Mouse (Mus musculus): ENCODE measurements around the gene Cep170b. TPM values are rescaled to one million over a fixed set of nuclear protein-coding genes. Genes with fewer than 3 reads are reported as not detected.

The Cep170b gene
- total RNA-seq (2022): 100 to 1,000 TPM; 252 to 327 (median 295) TPM

GRCm38 (mm10) chr12:112720216-112720615, at the start of gene Cep170b:
Cep170b (plus strand) TSS chr12:112720455.
- peak in 1 of 2 experiments; percentile 7 for DNase-seq (ENCODE audit: low spot score in 2 of 2)

GRCm38 (mm10) chr12:112670718-112671393, 49.4 kb upstream of the Cep170b start:
- no peak for DNase-seq (ENCODE audit: low spot score in 2 of 2)

GRCm38 (mm10) chr12:112671891-112672290, 48.4 kb upstream of the Cep170b start:
- DNase-seq (ENCODE audit: low spot score in 2 of 2): no peak

GRCm38 (mm10) chr12:112672744-112673575, 47.3 kb upstream of the Cep170b start:
- no peak for DNase-seq (ENCODE audit: low spot score in 2 of 2)

GRCm38 (mm10) chr12:112673576-112674091, 46.6 kb upstream of the Cep170b start:
- no peak for DNase-seq (ENCODE audit: low spot score in 2 of 2)

- DNase-seq (ENCODE audit: low spot score in 2 of 2): peak in 1 of 2 experiments; percentile 51
Observed at GRCm38 (mm10) chr12:112674132-112675011, 45.9 kb upstream of the Cep170b start, which contains the start of gene Akt1. Akt1 (minus strand) TSS chr12:112674884.

GRCm38 (mm10) chr12:112675245-112676035, 44.8 kb upstream of the Cep170b start:
- DNase-seq (ENCODE audit: low spot score in 2 of 2): peak in 1 of 2 experiments; percentile 70

- no peak for DNase-seq (ENCODE audit: low spot score in 2 of 2)
Observed at GRCm38 (mm10) chr12:112677076-112677475, 43.2 kb upstream of the Cep170b start.

- DNase-seq (ENCODE audit: low spot score in 2 of 2): no peak
Observed at GRCm38 (mm10) chr12:112677943-112678554, 42.2 kb upstream of the Cep170b start.

GRCm38 (mm10) chr12:112678555-112679026, 41.7 kb upstream of the Cep170b start, which contains the start of gene Zbtb42:
Zbtb42 (plus strand) TSS chr12:112678828.
- DNase-seq (ENCODE audit: low spot score in 2 of 2): no peak

GRCm38 (mm10) chr12:112679027-112679996, 40.9 kb upstream of the Cep170b start:
- no peak for DNase-seq (ENCODE audit: low spot score in 2 of 2)

- DNase-seq (ENCODE audit: low spot score in 2 of 2): no peak
Observed at GRCm38 (mm10) chr12:112683351-112683750, 36.9 kb upstream of the Cep170b start.

- DNase-seq (ENCODE audit: low spot score in 2 of 2): no peak
Observed at GRCm38 (mm10) chr12:112688458-112688857, 31.8 kb upstream of the Cep170b start.

GRCm38 (mm10) chr12:112693185-112694126, 26.8 kb upstream of the Cep170b start:
- DNase-seq (ENCODE audit: low spot score in 2 of 2): peak; percentile 92 to 93

GRCm38 (mm10) chr12:112694127-112694475, 26.2 kb upstream of the Cep170b start:
- no peak for DNase-seq (ENCODE audit: low spot score in 2 of 2)

- DNase-seq (ENCODE audit: low spot score in 2 of 2): no peak
Observed at GRCm38 (mm10) chr12:112696806-112697425, 23.3 kb upstream of the Cep170b start.

- DNase-seq (ENCODE audit: low spot score in 2 of 2): no peak
Observed at GRCm38 (mm10) chr12:112700522-112700921, 19.7 kb upstream of the Cep170b start.
